Mouse (Mus musculus): ENCODE data around the gene Plpp3. TPM values are rescaled to one million over a fixed set of nuclear protein-coding genes. Genes with fewer than 3 reads are reported as not detected.

The Plpp3 gene
- total RNA-seq, 2 experiments from 2014 or later = 66.2 to 75.1 TPM

DNA sequence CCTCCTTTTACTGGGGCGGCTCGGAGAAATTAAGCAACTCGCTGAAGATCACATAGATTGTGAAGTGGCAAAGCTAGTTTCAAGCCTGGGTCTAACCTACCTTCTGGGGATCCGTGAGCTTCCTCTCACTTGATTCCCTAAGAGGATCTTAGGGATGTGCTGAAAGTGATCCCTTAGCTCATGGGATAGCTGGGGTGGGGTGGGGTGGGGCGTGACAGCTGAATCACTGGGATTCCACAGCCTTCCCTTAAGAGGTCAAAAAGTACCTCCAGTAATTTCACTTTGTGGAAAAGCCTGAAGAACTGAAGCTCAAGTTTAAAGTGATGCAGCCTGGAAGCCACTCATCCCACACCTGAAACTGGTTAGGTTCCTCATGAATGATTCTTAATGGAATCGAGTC, 27.8 kb downstream of the Plpp3 start:
- intact Hi-C loops (cut with DNase I) = no loop called here
- no peak for DNase-seq

- no peak for DNase-seq
- intact Hi-C loops (cut with DNase I) = no loop called here
These were observed 29.5 kb downstream of the Plpp3 start for GRCm38 (mm10) chr4:105186654-105187053.

DNA sequence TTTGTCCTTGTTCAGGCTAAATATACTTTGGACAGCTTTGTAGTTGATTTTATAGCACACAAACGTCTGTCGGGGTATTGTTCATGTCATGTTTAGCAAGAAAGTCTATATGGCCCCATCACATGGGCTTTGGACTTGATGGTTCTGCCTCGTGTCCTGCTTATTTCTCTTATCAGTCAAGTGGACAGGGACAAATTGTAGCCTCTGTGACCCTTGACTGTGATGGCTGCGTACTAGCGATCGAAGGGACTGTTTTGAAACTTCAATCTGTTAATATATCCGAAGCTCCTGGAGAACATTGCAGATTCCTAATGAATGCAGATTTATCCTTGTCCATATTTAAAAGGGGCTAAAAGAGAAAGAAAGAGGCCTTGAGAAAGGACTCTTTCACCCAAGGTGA, 30.7 kb downstream of the Plpp3 start:
- intact Hi-C loops (cut with DNase I) = no loop called here
- DNase-seq = no peak

GRCm38 (mm10) chr4:105188801-105189200, 31.7 kb downstream of the Plpp3 start:
- DNase-seq = no peak
- intact Hi-C loops (cut with DNase I) = no loop called here

- DNase-seq = no peak
- intact Hi-C loops (cut with DNase I) = no loop called here
These were observed 33.7 kb downstream of the Plpp3 start for GRCm38 (mm10) chr4:105190826-105191225.

GRCm38 (mm10) chr4:105191550-105191949, 34.4 kb downstream of the Plpp3 start:
- no peak for DNase-seq
- intact Hi-C loops (cut with DNase I) = no loop called here

GRCm38 (mm10) chr4:105192665-105193064, 35.5 kb downstream of the Plpp3 start:
- intact Hi-C loops (cut with DNase I) = loop anchor here (2.0 kb wide), 1 partner anchor 24 kb away; no protein-coding TSS in a partner anchor
- no peak for DNase-seq

DNA sequence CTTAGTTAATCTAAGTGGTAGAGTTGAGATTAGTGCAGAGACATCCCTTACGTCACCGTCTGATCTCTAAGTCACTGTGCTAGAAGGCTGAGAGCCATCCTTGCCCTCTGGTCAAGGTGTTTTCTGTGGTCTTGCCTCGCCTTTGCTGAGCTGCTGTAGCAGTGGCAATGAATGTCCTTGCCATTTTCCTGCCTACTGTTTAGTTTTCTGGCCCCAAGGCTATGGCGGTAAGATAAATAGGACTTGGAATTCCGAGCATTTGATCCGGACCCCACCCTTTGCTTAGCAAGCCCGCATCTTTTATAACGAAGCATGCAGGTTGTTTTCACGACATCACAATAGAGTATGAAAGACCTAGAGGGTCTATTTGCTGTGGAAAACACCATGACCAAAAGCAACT, 38.1 kb downstream of the Plpp3 start:
- intact Hi-C loops (cut with DNase I) = no loop called here
- DNase-seq = no peak

DNA sequence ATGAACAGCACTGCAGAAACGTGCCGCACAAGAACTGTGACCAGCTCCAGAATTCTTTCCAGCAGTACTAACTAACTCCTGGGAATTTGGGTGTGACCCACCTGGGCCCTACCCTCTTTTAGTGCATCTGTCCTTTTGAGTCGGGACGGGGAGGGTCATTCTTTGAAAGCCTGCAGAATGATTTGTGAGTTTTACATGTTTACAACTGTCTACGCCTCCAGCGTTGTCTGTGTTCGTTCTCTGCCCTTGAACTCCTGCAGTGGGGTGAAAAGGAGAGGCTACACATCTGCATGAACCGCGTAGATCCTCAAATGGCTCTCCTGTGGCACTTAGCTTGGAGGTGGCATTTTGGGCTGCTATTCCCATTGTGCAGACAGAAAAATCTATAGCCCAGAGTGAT, 39.0 kb downstream of the Plpp3 start:
- no peak for DNase-seq
- intact Hi-C loops (cut with DNase I) = no loop called here

DNA sequence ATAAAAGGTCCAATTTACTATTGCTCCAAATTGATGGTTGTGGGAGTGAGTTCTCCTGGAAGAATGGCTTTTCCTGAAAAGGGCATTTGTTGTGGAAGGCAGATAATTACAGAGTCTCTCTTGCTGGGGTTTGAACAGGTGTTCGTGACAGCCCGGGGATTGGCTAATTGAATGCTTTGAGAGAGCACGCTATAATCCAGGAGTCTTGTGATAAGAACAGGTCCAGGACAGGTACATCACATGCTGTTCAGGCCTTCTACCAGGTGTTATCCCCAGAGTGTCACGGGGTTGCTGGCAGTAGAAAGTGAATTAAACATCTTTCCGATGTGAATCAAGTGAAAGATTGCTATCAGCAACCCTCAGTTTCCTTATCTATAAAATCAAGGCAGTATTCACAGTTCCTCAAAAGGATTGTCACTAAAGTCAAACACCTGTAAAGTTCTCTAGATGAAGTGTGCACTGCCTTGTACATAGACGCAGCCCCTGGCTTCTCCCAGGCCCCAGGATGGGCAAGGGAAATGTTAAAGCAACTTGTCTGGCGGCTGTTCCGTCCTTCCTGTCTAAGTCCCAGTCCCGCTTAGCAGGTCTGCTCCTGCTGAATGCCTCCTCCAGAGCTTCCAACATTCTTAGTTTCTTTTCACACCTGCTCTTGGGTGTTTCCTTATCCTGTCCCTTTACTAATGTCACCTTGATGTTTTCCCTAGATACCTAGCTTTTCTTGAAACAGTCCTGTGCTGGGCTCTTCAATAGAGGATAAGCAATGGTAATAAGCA, 40.0 kb downstream of the Plpp3 start:
- intact Hi-C loops (cut with DNase I) = no loop called here
- DNase-seq = no peak

- no peak for DNase-seq
- intact Hi-C loops (cut with DNase I) = no loop called here
These were observed 41.5 kb downstream of the Plpp3 start for GRCm38 (mm10) chr4:105198696-105199095.

- DNase-seq = no peak
- intact Hi-C loops (cut with DNase I) = no loop called here
These were observed 42.2 kb downstream of the Plpp3 start for GRCm38 (mm10) chr4:105199345-105199744.

GRCm38 (mm10) chr4:105200624-105201524, 43.7 kb downstream of the Plpp3 start:
- intact Hi-C loops (cut with DNase I) = no loop called here

DNA sequence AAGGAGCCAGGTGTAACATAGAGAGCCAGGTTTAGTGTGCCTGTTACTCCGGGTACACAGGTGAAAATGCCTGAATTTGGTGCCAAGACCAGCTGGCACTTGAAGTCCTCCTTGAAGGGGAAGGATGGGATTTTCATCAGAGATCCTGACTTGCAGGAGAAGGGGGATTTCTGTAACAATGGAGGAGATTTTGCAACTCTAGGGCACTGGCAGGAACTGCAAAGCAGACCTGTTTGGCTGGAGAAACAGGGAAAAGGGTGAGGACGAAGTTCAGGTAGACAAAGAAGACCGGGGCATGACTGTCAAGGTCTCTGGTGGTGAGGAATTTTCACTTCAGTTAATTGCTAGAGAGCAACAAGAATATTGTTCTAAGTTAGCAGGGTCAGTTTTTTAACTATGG, 45.3 kb downstream of the Plpp3 start:
- intact Hi-C loops (cut with DNase I) = no loop called here
- no peak for DNase-seq

More at GRCm38 (mm10) chr4:105200624-105201524, 43.7 kb downstream of the Plpp3 start:
- no peak for DNase-seq

DNA sequence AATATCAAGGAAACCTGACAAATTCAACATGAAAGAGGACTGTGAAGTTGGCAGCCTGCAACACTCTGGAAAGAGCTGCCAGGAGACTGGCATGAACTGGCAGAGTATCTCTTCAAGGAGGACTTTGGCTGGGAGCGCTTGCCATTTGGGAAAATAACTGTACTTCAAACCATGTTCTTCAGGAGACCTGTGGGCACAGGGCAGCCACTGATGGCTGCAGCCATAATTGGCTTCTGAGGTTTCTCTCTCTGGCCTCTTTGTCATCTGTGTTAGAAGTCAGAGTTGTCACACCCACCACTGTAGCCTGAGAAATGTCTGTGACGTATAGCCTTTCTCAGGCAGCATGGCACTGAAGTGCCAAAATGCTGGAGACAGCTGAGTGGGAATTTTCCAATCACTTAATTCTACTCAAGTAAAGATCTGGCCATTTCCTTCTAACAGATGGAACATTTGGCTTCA, 46.2 kb downstream of the Plpp3 start:
- DNase-seq = no peak
- intact Hi-C loops (cut with DNase I) = no loop called here

GRCm38 (mm10) chr4:105204071-105204470, 46.9 kb downstream of the Plpp3 start:
- intact Hi-C loops (cut with DNase I) = no loop called here
- no peak for DNase-seq

- DNase-seq = peak; percentile 58 to 79
- intact Hi-C loops (cut with DNase I) = loop anchor here (5.0 kb wide), 1 partner anchor 302 kb away; no protein-coding TSS in a partner anchor
These were observed 48.1 kb downstream of the Plpp3 start for GRCm38 (mm10) chr4:105205045-105205851.

- DNase-seq = no peak
- intact Hi-C loops (cut with DNase I) = loop anchor here (2.0 to 5.0 kb wide), 2 partner anchors 47 to 301 kb away; no protein-coding TSS in a partner anchor
These were observed 49.0 kb downstream of the Plpp3 start for GRCm38 (mm10) chr4:105206102-105206501.

GRCm38 (mm10) chr4:105206995-105207394, 49.8 kb downstream of the Plpp3 start:
- intact Hi-C loops (cut with DNase I) = loop anchor here (2.0 to 5.0 kb wide), 2 partner anchors 48 to 300 kb away; no protein-coding TSS in a partner anchor
- DNase-seq = no peak

DNA sequence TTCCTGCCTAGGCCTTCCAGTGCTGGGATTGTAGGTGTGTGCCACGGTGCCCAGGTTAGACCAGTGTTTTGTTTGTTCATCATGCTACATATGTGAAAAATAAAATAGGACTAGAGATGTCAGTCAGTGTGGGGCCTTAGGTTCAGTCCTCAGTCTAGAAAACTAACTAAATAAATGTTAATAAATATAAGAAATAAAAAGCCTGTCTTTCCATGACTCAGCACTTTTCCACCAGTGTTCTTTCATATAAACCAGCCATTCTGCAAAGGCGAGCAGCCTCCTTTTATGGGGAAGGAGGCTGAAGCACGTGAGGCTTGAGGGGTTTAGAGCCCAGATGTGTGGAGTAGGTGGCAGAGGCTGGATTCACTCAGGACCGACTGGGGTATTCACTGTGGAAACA, 50.5 kb downstream of the Plpp3 start:
- DNase-seq = no peak
- intact Hi-C loops (cut with DNase I) = loop anchor here (2.0 to 5.0 kb wide), 2 partner anchors 49 to 300 kb away; no protein-coding TSS in a partner anchor
